Mouse (Mus musculus): ENCODE measurements around the gene Dazap2. TPM values are rescaled to one million over a fixed set of nuclear protein-coding genes. Genes with fewer than 3 reads are reported as not detected.

Gene Dazap2
- total and polyA plus RNA-seq, 3 experiments: 100 to 341 (median 233) TPM

- TF ChIP-seq UBTF (IDR thresholded peaks at IDR 0.05; ENCODE audit: borderline replicate concordance, insufficient read depth, low read depth, low read length) (no peak), EP300 (IDR thresholded peaks at IDR 0.05; ENCODE audit: low read depth in 1 of 2, low read length in 2 of 2) (no peak), TCF12 (IDR thresholded peaks at IDR 0.05; ENCODE audit: low read depth, low read length) (no peak), POLR2A (IDR thresholded peaks at IDR 0.05; ENCODE audit: control insufficient read depth in 1 of 2, insufficient read depth in 1 of 2, low read depth in 1 of 2, low read length in 2 of 2, poor library complexity in 1 of 2) (no peak), MAX (IDR thresholded peaks at IDR 0.05; ENCODE audit: low read length) (no peak), HCFC1 (IDR thresholded peaks at IDR 0.05; ENCODE audit: low read depth, low read length) (no peak)
- H3K9me3 ChIP-seq (replicated peaks; ENCODE audit: insufficient read depth, low read length): no peaks in the 10 kb centered on the region
Observed at GRCm38 (mm10) chr15:100641226-100641810, 26.2 kb downstream of the Dazap2 start.

GRCm38 (mm10) chr15:100642451-100642850 lies 27.3 kb downstream of the Dazap2 start:
- no peaks in the 10 kb centered on the region for H3K27me3 ChIP-seq (ENCODE audit: control insufficient read depth in 1 of 2, insufficient read depth in 2 of 2, low read length in 2 of 2)
- H3K79me2 ChIP-seq (ENCODE audit: control insufficient read depth, insufficient read depth, low read length, poor library complexity): no peaks in the 10 kb centered on the region
- H3K9ac ChIP-seq (ENCODE audit: control insufficient read depth, low read depth, low read length, poor library complexity, severe bottlenecking): no peak overlapping the region
- no peaks in the 10 kb centered on the region for H3K9me3 ChIP-seq (replicated peaks; ENCODE audit: insufficient read depth, low read length)
- peaks cover 0 to 20% of the 10 kb centered on the region in 2 experiments; a peak in 2 of 4 replicates for H3K36me3 ChIP-seq (ENCODE audit: control insufficient read depth in 1 of 2, insufficient read depth in 2 of 2, low read length in 2 of 2)
- no peak overlapping the region for H3K4me3 ChIP-seq (ENCODE audit: control insufficient read depth in 1 of 2, insufficient read depth in 1 of 2, low read depth in 2 of 2, low read length in 2 of 2)
- DNase-seq (ENCODE audit: low read depth, low spot score): no peak
- TF ChIP-seq GATA1 (IDR thresholded peaks at IDR 0.05; ENCODE audit: low read depth, low read length) (no peak), MAFK (IDR thresholded peaks at IDR 0.05; ENCODE audit: borderline replicate concordance, low read depth, low read length) (no peak), MAX (IDR thresholded peaks at IDR 0.05; ENCODE audit: low read length) (no peak), E2F4 (IDR thresholded peaks at IDR 0.05; ENCODE audit: borderline replicate concordance, low read depth, low read length) (no peak), HCFC1 (IDR thresholded peaks at IDR 0.05; ENCODE audit: low read depth, low read length) (no peak), MYC (IDR thresholded peaks at IDR 0.05; ENCODE audit: low read depth, low read length) (no peak), KAT2A (conservative IDR thresholded peaks at IDR 0.05; ENCODE audit: low read depth, low read length) (no peak), ELF1 (IDR thresholded peaks at IDR 0.05; ENCODE audit: low read depth, low read length) (no peak), MYB (IDR thresholded peaks at IDR 0.05; ENCODE audit: low read depth, low read length) (no peak), POLR2A (IDR thresholded peaks at IDR 0.05; ENCODE audit: control insufficient read depth in 1 of 2, insufficient read depth in 1 of 2, low read depth in 1 of 2, low read length in 2 of 2, poor library complexity in 1 of 2) (no peak), ETS1 (IDR thresholded peaks at IDR 0.05; ENCODE audit: low read depth, low read length) (no peak)
- no peak overlapping the region for H3K27ac ChIP-seq (ENCODE audit: control insufficient read depth, low read depth, low read length)
- peaks cover 0 to 3% of the 10 kb centered on the region in 2 experiments; a peak in 1 of 4 replicates for H3K4me1 ChIP-seq (ENCODE audit: control insufficient read depth in 1 of 2, insufficient read depth in 2 of 2, low read length in 2 of 2)

More at GRCm38 (mm10) chr15:100641226-100641810, 26.2 kb downstream of the Dazap2 start:
- DNase-seq (ENCODE audit: low read depth, low spot score): no peak
- H3K36me3 ChIP-seq (ENCODE audit: control insufficient read depth in 1 of 2, insufficient read depth in 2 of 2, low read length in 2 of 2): peaks cover under 1 to 16% of the 10 kb centered on the region in 2 experiments; a peak in 3 of 4 replicates
- H3K4me3 ChIP-seq (ENCODE audit: control insufficient read depth in 1 of 2, insufficient read depth in 1 of 2, low read depth in 2 of 2, low read length in 2 of 2): no peak overlapping the region
- H3K27me3 ChIP-seq (ENCODE audit: control insufficient read depth in 1 of 2, insufficient read depth in 2 of 2, low read length in 2 of 2): 0 out of 4 replicates have a peak, but pooled peaks cover 0 to 2% of the 10 kb centered on the region in 2 experiments
- H3K4me1 ChIP-seq (ENCODE audit: control insufficient read depth in 1 of 2, insufficient read depth in 2 of 2, low read length in 2 of 2): peaks cover 0 to 7% of the 10 kb centered on the region in 2 experiments; a peak in 3 of 4 replicates
- no peak overlapping the region for H3K9ac ChIP-seq (ENCODE audit: control insufficient read depth, low read depth, low read length, poor library complexity, severe bottlenecking)
- H3K79me2 ChIP-seq (ENCODE audit: control insufficient read depth, insufficient read depth, low read length, poor library complexity): no peaks in the 10 kb centered on the region; the same call in 1 of the 2 replicates
- H3K27ac ChIP-seq (ENCODE audit: control insufficient read depth, low read depth, low read length): no peak overlapping the region

Measured in MEL (cell line).